Mouse (Mus musculus): Measurements from ENCODE around the gene Mrc1.

Mrc1 gene

DNA sequence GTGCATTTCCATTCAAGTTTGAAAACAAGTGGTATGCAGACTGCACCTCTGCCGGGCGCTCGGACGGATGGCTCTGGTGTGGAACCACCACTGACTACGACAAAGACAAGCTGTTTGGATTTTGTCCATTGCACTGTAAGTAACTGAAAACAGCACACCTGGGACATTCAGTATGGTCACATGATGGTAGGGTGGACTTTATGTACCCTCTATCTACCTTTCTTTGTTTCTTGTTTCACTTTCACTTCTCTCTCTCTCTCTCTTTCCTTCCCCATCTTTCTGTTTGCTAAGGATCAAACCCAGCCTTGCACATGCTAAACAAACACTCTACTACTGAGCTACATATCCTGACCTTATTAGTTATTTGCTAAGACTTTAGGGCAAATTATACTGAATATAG is 15.0 kb downstream of the Mrc1 start:
- DNase-seq (ENCODE audit: low spot score), result no peak

DNA sequence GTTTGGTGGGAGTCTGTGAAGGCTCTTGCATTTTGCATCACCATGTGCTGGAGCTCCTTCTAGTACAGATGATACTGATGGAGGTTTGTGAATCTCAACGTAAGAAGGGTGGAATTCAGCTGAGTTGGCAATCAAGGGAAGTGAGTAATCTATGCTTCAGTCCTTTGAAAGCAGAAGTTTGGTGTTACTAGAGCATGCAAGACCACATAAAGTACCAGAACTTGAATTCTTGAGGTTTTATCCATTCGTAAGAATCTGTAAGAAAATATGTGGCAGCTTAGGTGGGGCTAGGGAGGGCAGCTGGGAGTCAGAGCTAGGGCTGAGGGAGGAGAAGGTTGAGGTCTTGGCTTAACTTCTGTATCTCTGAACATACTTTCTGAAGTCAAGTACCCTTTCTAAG is 15.5 kb downstream of the Mrc1 start:
- no peak for DNase-seq (ENCODE audit: low spot score)

- no peak for DNase-seq (ENCODE audit: low spot score)
Observed at GRCm38 (mm10) chr2:14249839-14250564, 20.8 kb downstream of the Mrc1 start.

- no peak for DNase-seq (ENCODE audit: low spot score)
Observed at GRCm38 (mm10) chr2:14251938-14252337, 22.7 kb downstream of the Mrc1 start.

- no peak for DNase-seq (ENCODE audit: low spot score)
Observed at GRCm38 (mm10) chr2:14258345-14258850, 29.2 kb downstream of the Mrc1 start.

DNA sequence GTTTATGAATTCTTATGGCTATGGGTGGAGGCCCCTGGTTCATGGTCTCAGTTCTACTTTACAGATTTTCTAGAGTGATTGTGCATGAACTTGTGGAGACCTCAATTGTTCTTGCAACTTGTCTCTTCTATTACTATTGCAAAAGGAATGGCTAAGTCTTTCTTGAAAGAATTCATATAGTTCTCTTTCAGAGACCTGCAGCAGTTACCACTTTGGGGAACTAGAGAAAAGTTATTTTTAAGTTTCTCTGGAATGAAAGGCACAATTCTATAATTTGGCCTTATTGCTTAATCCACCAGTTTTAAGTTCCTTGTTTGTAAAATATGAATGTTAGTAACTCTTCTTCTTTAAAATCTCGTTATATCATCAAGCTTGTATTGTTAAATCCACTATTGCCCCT is 32.9 kb downstream of the Mrc1 start:
- DNase-seq (ENCODE audit: low spot score), result no peak

DNA sequence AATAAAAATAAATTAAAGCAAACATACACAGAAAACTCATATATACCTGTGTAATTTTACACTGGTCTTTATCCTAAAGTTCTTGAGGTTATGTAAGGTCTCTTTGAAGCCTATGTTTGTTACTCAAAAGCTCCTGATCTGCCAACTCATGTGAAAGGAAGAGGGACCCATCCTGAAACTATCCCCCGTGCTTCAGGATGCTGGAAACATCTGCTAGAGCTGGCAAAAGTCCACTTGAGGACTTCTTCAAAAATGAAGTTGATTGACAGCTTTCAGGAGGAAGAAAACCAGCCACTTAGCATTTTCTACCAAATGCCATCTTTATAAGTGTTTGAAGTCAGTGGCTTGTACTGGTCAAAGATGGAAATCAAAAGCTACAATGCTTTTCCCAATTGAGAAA is 40.0 kb downstream of the Mrc1 start:
- no peak for DNase-seq (ENCODE audit: low spot score)

DNA sequence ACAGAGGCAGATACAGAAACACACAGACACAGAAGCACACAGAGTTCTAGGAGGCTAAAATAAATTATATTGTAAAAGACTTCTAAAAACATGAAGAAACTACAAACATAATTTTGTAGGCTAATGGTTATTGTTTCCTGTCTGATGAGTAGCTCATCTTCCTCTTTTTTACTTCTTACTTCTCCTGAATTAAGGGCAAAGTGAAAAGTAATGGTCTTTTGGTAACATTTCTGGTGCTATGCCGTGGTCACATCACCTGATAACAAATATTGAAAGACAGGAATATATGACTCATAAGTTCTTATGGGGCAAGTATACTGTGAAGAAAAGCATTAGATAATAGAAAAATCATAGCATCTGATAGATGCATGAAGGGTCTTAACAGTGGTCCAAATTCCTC is 42.9 kb downstream of the Mrc1 start:
- DNase-seq (ENCODE audit: low spot score), result no peak

- no peak for DNase-seq (ENCODE audit: low spot score)
Observed at GRCm38 (mm10) chr2:14275796-14276195, 46.6 kb downstream of the Mrc1 start.

DNA sequence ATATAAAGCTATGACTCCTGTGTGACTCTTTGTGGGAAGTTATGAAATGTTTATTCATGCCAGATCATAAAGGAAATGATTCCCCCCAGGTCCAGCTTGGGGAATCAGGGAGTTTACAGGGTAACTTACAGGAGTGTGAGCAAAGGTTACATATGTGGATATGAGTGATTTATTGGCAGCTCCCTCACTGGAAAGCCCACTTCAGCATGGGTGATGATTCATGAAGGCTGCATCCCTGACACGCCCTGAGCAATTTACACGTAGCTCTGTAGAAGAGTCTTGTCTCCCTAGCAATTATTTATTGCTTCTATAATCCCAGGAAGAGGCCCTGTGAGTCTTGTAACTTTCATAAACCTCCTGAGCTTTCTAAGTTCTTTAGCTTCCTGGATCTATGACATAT is 50.1 kb downstream of the Mrc1 start:
- DNase-seq (ENCODE audit: low spot score), result no peak

DNA sequence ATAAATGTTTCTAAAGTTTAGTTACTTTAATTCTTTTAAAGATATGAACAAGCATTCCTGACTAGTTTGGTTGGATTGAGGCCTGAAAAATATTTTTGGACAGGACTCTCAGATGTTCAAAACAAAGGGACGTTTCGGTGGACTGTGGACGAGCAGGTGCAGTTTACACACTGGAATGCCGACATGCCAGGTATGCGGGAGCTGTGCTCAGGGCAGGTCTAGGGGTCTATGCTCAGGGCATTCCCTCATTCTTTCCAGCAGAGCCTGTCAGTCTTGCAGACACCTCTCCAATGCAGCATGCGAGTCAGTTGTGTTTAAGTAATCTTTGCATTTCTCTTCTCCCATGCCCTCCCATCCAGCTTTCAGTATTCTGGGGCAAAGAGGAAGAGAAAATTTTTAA is 50.6 kb downstream of the Mrc1 start:
- no peak for DNase-seq (ENCODE audit: low spot score)

GRCm38 (mm10) chr2:14295334-14295733 is 66.1 kb downstream of the Mrc1 start:
- peak; percentile 93 for DNase-seq (ENCODE audit: low spot score)

DNA sequence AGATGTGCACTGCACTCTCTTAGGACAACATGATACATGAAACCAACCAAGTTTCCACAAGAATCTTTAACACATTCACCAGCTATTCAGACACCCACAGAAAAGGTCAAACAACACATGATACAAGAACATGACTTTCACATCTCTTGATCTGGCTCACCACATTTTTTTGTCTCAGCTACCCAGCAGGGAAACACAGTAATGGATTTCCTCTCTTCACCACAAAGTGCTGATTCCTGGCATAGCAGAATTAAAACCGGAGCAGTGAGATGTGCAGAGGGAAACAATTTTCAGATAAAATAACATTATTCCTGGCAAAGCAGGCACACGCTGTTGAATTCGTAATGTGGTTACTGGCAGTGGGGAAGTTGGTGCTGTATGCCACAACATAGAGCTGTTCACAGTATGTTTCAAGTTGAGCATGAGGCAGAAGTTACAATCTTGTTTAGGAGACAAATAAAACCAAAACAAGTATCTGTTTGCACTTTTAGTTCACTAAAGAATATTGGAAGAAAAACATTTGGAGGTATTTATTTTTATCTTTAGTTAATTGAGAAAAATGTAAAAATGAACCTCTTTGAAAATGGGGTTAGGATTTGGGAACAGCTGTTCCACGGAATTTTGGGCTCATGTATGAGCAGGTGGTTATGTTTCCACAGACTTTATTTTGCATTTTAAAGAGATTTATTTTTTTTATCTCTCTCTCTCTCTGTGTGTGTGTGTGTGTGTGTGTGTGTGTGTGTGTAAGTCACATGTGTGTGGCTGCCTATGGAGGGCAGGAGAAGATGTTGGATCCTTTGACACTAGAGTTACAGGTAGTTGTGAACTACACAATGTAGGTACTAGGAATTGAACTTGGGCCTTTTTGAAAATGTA is 83.6 kb downstream of the Mrc1 start:
- no peak for DNase-seq (ENCODE audit: low spot score)

DNA sequence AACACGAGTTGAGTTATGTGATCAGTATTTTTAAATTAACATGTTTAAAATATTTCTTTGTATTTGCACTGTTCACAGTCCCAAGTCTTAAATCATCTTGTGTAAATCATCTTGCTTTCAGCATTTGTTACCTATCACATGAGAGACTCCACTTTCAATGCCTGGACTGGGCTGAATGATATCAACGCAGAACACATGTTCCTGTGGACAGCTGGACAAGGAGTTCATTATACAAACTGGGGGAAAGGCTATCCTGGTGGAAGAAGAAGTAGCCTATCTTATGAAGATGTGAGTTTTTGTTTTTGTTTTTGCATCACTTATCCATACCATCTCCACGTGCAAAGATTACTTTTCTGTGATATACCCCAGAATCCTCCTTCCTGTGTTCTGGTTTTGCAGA is 85.9 kb downstream of the Mrc1 start:
- no peak for DNase-seq (ENCODE audit: low spot score)

- no peak for DNase-seq (ENCODE audit: low spot score)
Observed at GRCm38 (mm10) chr2:14341652-14342308, 112.6 kb downstream of the Mrc1 start.

GRCm38 (mm10) chr2:14342309-14342839 is 113.2 kb downstream of the Mrc1 start:
- DNase-seq (ENCODE audit: low spot score), result no peak
